Mouse (Mus musculus) bone marrow macrophage, adult 2 months (primary cell): ENCODE data around the gene Gm49368.

Experiments
- CTCF ChIP-seq: IDR thresholded peaks from 2 replicates; pipeline ENCODE4 v1.5.1; 2012; ENCODE audit warnings: low read depth, mild to moderate bottlenecking, low read length, moderate library complexity
- POLR2A ChIP-seq: IDR thresholded peaks from 2 replicates; pipeline ENCODE4 v1.6.1; 2012; ENCODE audit warnings: mild to moderate bottlenecking, low read depth, low read length, borderline replicate concordance

DNA sequence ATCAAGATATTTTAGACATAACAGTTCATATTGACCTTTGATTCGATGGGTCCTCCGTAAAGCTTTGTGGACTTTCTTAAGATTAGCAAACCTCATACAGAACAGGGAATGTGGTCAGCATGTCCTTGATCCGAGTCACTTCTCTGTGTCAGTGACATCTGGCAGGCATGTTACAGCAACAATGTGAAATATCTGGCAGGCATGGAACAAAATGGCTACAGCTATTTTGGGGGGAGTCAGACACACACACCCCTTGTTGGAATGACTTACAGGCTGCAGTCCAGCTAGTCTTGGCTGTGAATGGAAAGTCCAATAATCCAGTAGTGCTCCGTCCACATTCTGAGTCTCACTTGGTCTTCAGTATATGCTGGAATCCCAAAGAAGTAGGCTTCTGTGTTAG, 38.9 kb upstream of the Gm49368 start:
- TF ChIP-seq POLR2A = no peak
- TF ChIP-seq CTCF = no peak
